Mouse (Mus musculus) embryonic facial prominence, embryonic 14.5 days (tissue): ENCODE measurements around the gene Zfp768. TPM values are rescaled to one million over a fixed set of nuclear protein-coding genes. Genes with fewer than 3 reads are reported as not detected.

Experiments
- ATAC-seq: fragments of 200-750 bp; cut with Nextera tagmentation; 2 replicates; pipeline ENCODE4 v1.8.0; 2017; ENCODE audit warnings: low read depth, moderate number of reproducible peaks, moderate TSS enrichment
- DNase-seq: peaks from one replicate; pipeline ENCODE4 v3.0.0-alpha.2; 2015; ENCODE audit warnings: low spot score
- H3K27ac ChIP-seq: fragments of 300-500 bp; sonication (generic); replicated peaks from 2 replicates; pipeline ENCODE4 v1.5.1; 2014; ENCODE audit warnings: low read depth, mild to moderate bottlenecking, low read length, moderate library complexity
- H3K27me3 ChIP-seq: fragments of 300-500 bp; sonication (generic); replicated peaks from 2 replicates; pipeline ENCODE4 v1.6.1; 2014; ENCODE audit warnings: low read length; ENCODE audit not compliant: control insufficient read depth, insufficient read depth
- H3K36me3 ChIP-seq: fragments of 300-500 bp; sonication (generic); 2 replicates; pipeline ENCODE4 v1.6.1; 2014; ENCODE audit warnings: low read length, mixed read lengths; ENCODE audit not compliant: control insufficient read depth, insufficient read depth
- H3K4me1 ChIP-seq: fragments of 300-500 bp; sonication (generic); 2 replicates; pipeline ENCODE4 v1.6.1; 2014; ENCODE audit warnings: antibody characterized with exemption, low read length; ENCODE audit not compliant: control insufficient read depth, insufficient read depth
- H3K4me2 ChIP-seq: fragments of 300-500 bp; sonication (generic); 2 replicates; pipeline ENCODE4 v1.6.1; 2014; ENCODE audit warnings: low read depth, mild to moderate bottlenecking, low read length, moderate library complexity, mixed read lengths
- H3K4me3 ChIP-seq: fragments of 300-500 bp; sonication (generic); 2 replicates; pipeline ENCODE4 v1.5.1; 2014; ENCODE audit warnings: low read depth, mild to moderate bottlenecking, low read length
- H3K9ac ChIP-seq: fragments of 300-500 bp; sonication (generic); 2 replicates; pipeline ENCODE4 v1.6.1; 2014; ENCODE audit warnings: low read depth, mild to moderate bottlenecking, low read length, moderate library complexity, mixed read lengths
- H3K9me3 ChIP-seq: fragments of 300-500 bp; sonication (generic); 2 replicates; pipeline ENCODE4 v1.6.1; 2016; ENCODE audit warnings: low read length; ENCODE audit not compliant: control insufficient read depth
- WGBS: fragments of 180-500 bp; shearing (Covaris S2); extraction: QIAGEN DNeasy Blood & Tissue Kit; methylation state at CpG from one replicate; pipeline ENCODE4 v1.1.7; 2014; 5-methylcytosine and 5-hydroxymethylcytosine counted together
- polyA plus RNA-seq: library from polyadenylated mRNA; unstranded; fragments of >200 nt; fragmentation: Nextera tagmentation; extraction: Ambion mirVana; gene quantifications from 2 replicates; pipeline ENCODE4 v1.2.1, GENCODE M21; 2014

Gene Zfp768
- polyA plus RNA-seq, 1 experiment from 2014 or later = 5.9 TPM

DNA sequence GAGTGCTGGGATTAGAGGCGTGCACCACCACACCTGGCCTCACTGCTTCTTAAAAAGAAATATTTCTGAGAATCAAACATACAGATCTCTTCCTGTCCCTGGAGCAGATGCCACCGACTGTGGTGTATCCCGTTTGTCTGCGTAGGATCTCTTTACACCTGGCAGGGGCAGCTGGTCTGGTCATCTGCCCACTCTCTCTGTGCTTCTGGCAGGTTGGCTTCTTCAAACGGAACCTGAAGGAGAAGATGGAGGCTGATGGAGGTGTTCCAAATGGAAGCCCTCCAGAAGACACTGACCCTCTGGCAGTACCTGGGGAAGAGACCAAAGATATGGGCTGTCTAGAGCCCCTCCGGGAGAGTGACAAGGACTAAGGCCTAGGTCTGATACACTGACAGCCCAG lies 12.1 kb downstream of the Zfp768 start:
- DNase-seq (no peak), ATAC-seq (no peak)
- H3K9ac ChIP-seq = no peak overlapping the region
- H3K4me1 ChIP-seq = no peaks in the 10 kb centered on the region
- WGBS = 81% methylated on average over 6 of the region's 6 CpGs
- no peaks in the 10 kb centered on the region for H3K9me3 ChIP-seq
- no peaks in the 10 kb centered on the region for H3K36me3 ChIP-seq
- H3K27me3 ChIP-seq = no peaks in the 10 kb centered on the region
- H3K4me2 ChIP-seq = no peak overlapping the region
- H3K27ac ChIP-seq = no peak overlapping the region
- H3K4me3 ChIP-seq = no peak overlapping the region

DNA sequence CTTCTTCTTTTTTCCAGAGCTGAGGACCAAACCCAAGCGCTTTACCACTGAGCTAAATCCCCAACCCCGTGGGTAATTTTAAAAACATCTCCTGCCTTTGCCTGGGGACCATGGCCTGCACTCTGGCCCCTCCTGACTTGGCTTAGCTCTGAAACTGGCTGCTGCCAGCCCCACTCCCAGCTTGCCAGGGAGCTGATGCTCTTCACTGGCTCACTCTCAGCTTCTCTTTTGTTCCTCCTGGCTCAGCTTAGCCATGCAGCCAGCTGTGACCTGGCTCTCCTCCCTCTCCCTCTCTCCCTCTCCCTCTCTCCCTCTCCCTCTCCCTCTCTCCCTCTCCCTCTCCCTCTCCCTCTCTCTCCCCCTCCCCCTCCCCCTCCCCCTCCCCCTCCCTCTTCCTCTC lies 18.7 kb downstream of the Zfp768 start:
- no peak for ATAC-seq
- no peaks in the 10 kb centered on the region for H3K27me3 ChIP-seq
- no peak overlapping the region for H3K27ac ChIP-seq
- H3K4me3 ChIP-seq = no peak overlapping the region
- no peak overlapping the region for H3K9ac ChIP-seq
- H3K4me1 ChIP-seq = no peaks in the 10 kb centered on the region
- H3K4me2 ChIP-seq = no peak overlapping the region
- WGBS = 71% methylated on average over 2 of the region's 2 CpGs
- peak; percentile 41 for DNase-seq
- H3K36me3 ChIP-seq = no peaks in the 10 kb centered on the region
- no peaks in the 10 kb centered on the region for H3K9me3 ChIP-seq

- H3K4me3 ChIP-seq = no peak overlapping the region
- H3K27ac ChIP-seq = no peak overlapping the region
- no peaks in the 10 kb centered on the region for H3K9me3 ChIP-seq
- no peak overlapping the region for H3K4me2 ChIP-seq
- WGBS = 87% methylated on average over 8 of the region's 8 CpGs
- DNase-seq (no peak), ATAC-seq (no peak)
- no peaks in the 10 kb centered on the region for H3K4me1 ChIP-seq
- H3K36me3 ChIP-seq = no peaks in the 10 kb centered on the region
- H3K9ac ChIP-seq = no peak overlapping the region
- no peaks in the 10 kb centered on the region for H3K27me3 ChIP-seq
Observed at GRCm38 (mm10) chr7:127325550-127325949, 19.8 kb downstream of the Zfp768 start.

DNA sequence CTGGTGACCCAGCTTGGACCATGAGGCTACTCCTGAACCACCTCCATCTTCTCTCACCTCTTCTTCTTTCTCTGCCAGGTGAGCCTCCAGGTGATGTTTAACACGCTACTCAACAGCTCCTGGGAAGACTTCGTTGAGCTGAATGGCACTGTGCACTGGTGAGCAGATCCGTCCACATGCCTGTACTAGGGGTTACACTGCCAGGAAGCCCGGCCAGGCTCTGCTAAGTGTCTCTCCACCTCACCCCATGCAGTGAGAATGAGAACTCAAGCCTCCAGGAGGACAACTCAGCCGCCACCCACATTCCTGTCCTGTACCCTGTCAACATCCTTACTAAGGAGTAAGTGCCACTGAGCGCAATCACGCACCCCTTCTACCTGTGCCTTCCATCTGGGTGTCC lies 20.4 kb downstream of the Zfp768 start:
- WGBS = 86% methylated on average over 7 of the region's 7 CpGs
- H3K4me3 ChIP-seq = no peak overlapping the region
- DNase-seq (no peak), ATAC-seq (no peak)
- H3K4me2 ChIP-seq = no peak overlapping the region
- no peaks in the 10 kb centered on the region for H3K27me3 ChIP-seq
- H3K36me3 ChIP-seq = no peaks in the 10 kb centered on the region
- no peak overlapping the region for H3K9ac ChIP-seq
- H3K27ac ChIP-seq = no peak overlapping the region
- H3K4me1 ChIP-seq = no peaks in the 10 kb centered on the region
- no peaks in the 10 kb centered on the region for H3K9me3 ChIP-seq

GRCm38 (mm10) chr7:127322085-127322484 lies 23.3 kb downstream of the Zfp768 start:
- no peak for ATAC-seq
- no peak overlapping the region for H3K4me2 ChIP-seq
- no peaks in the 10 kb centered on the region for H3K4me1 ChIP-seq
- H3K27ac ChIP-seq = no peak overlapping the region
- H3K9me3 ChIP-seq = no peaks in the 10 kb centered on the region
- no peak overlapping the region for H3K4me3 ChIP-seq
- DNase-seq = no peak
- H3K27me3 ChIP-seq = no peaks in the 10 kb centered on the region
- WGBS = 29% methylated on average over 5 of the region's 5 CpGs
- no peak overlapping the region for H3K9ac ChIP-seq
- no peaks in the 10 kb centered on the region for H3K36me3 ChIP-seq

GRCm38 (mm10) chr7:127321106-127321505 lies 24.3 kb downstream of the Zfp768 start:
- no peak for DNase-seq
- H3K4me2 ChIP-seq = no peak overlapping the region
- H3K4me1 ChIP-seq = no peaks in the 10 kb centered on the region
- no peaks in the 10 kb centered on the region for H3K9me3 ChIP-seq
- WGBS = 80% methylated on average over 4 of the region's 4 CpGs
- no peak overlapping the region for H3K27ac ChIP-seq
- H3K4me3 ChIP-seq = no peak overlapping the region
- ATAC-seq = no peak
- H3K36me3 ChIP-seq = no peaks in the 10 kb centered on the region
- no peak overlapping the region for H3K9ac ChIP-seq
- no peaks in the 10 kb centered on the region for H3K27me3 ChIP-seq

GRCm38 (mm10) chr7:127313912-127314311 lies 31.5 kb downstream of the Zfp768 start:
- Histone ChIP-seq H3K4me2 (no peak overlapping the region), H3K4me3 (no peak overlapping the region), H3K9me3 (no peaks in the 10 kb centered on the region), H3K9ac (no peak overlapping the region), H3K27ac (no peak overlapping the region), H3K36me3 (no peaks in the 10 kb centered on the region), H3K27me3 (no peaks in the 10 kb centered on the region), H3K4me1 (no peaks in the 10 kb centered on the region)
- 33% methylated on average over 8 of the region's 8 CpGs for WGBS
- DNase-seq = no peak
- no peak for ATAC-seq

- H3K27ac ChIP-seq = no peak overlapping the region
- H3K36me3 ChIP-seq = no peaks in the 10 kb centered on the region
- ATAC-seq = no peak
- H3K27me3 ChIP-seq = no peaks in the 10 kb centered on the region
- no peak overlapping the region for H3K4me3 ChIP-seq
- 59% methylated on average over 12 of the region's 12 CpGs for WGBS
- H3K4me2 ChIP-seq = no peak overlapping the region
- DNase-seq = no peak
- no peaks in the 10 kb centered on the region for H3K4me1 ChIP-seq
- H3K9ac ChIP-seq = no peak overlapping the region
- no peaks in the 10 kb centered on the region for H3K9me3 ChIP-seq
Observed at GRCm38 (mm10) chr7:127309951-127310350, 35.4 kb downstream of the Zfp768 start.

GRCm38 (mm10) chr7:127308887-127309286 lies 36.5 kb downstream of the Zfp768 start:
- peak; percentile 71 for DNase-seq
- ATAC-seq = no peak
- Histone ChIP-seq H3K27ac (no peak overlapping the region), H3K36me3 (no peaks in the 10 kb centered on the region), H3K4me2 (no peak overlapping the region), H3K4me3 (no peak overlapping the region), H3K9me3 (no peaks in the 10 kb centered on the region), H3K27me3 (no peaks in the 10 kb centered on the region), H3K9ac (no peak overlapping the region), H3K4me1 (no peaks in the 10 kb centered on the region)
- 74% methylated on average over 4 of the region's 4 CpGs for WGBS
